Mouse (Mus musculus) heart, postnatal 0 days (tissue): ENCODE results near the gene Gm14226. TPM values are rescaled to one million over a fixed set of nuclear protein-coding genes. Genes with fewer than 3 reads are reported as not detected.
"Not testable (repeated sequence)": the region's sequence is repeated elsewhere in the genome, so short reads cannot be mapped to it uniquely, and the experiment has no call there.

Experiments
- ATAC-seq: fragments of 200-750 bp; cut with Nextera tagmentation; 2 replicates; pipeline ENCODE4 v1.8.0; 2017; ENCODE audit warnings: low read depth, moderate number of reproducible peaks, moderate library complexity; ENCODE audit not compliant: insufficient read depth
- DNase-seq: peaks from one replicate; pipeline ENCODE4 v3.0.0-alpha.2; 2016; ENCODE audit warnings: low spot score
- H3K27ac ChIP-seq: fragments of 300-500 bp; sonication (generic); 2 replicates; pipeline ENCODE4 v1.5.1; 2014; ENCODE audit warnings: low read depth, mild to moderate bottlenecking
- H3K27me3 ChIP-seq: fragments of 300-500 bp; sonication (generic); 2 replicates; pipeline ENCODE4 v1.6.1; 2014; ENCODE audit warnings: low read length, mixed read lengths; ENCODE audit not compliant: control insufficient read depth, insufficient read depth
- H3K36me3 ChIP-seq: fragments of 300-500 bp; sonication (generic); replicated peaks from 2 replicates; pipeline ENCODE4 v1.6.1; 2014; ENCODE audit warnings: low read length, mixed read lengths; ENCODE audit not compliant: control insufficient read depth, insufficient read depth
- H3K4me1 ChIP-seq: fragments of 300-500 bp; sonication (generic); 2 replicates; pipeline ENCODE4 v1.6.1; 2014; ENCODE audit warnings: antibody characterized with exemption; ENCODE audit not compliant: control insufficient read depth, insufficient read depth
- H3K4me2 ChIP-seq: fragments of 300-500 bp; sonication (generic); 2 replicates; pipeline ENCODE4 v1.6.1; 2014; ENCODE audit warnings: low read depth, mild to moderate bottlenecking, low read length, moderate library complexity
- H3K4me3 ChIP-seq: fragments of 300-500 bp; sonication (generic); 2 replicates; pipeline ENCODE4 v1.5.1; 2014; ENCODE audit warnings: low read depth, low read length
- H3K9ac ChIP-seq: fragments of 300-500 bp; sonication (generic); replicated peaks from 2 replicates; pipeline ENCODE4 v1.6.1; 2014; ENCODE audit warnings: low read depth, low read length, mixed read lengths
- H3K9me3 ChIP-seq: fragments of 300-500 bp; sonication (generic); replicated peaks from 2 replicates; pipeline ENCODE4 v1.6.1; 2016; ENCODE audit warnings: low read length; ENCODE audit not compliant: control insufficient read depth
- CTCF ChIP-seq: IDR thresholded peaks from 2 replicates; pipeline ENCODE4 v1.5.1; 2016; ENCODE audit warnings: antibody characterized with exemption, control low read depth, low read depth
- EP300 ChIP-seq: IDR thresholded peaks from 2 replicates; pipeline ENCODE4 v1.6.1; 2016; ENCODE audit warnings: antibody characterized with exemption, low read depth
- WGBS: fragments of 180-500 bp; shearing (Covaris S2); extraction: QIAGEN DNeasy Blood & Tissue Kit; methylation state at CpG from one replicate; pipeline ENCODE4 v1.1.7; 2014; 5-methylcytosine and 5-hydroxymethylcytosine counted together
- polyA plus RNA-seq: library from polyadenylated mRNA; unstranded; fragments of >200 nt; fragmentation: Nextera tagmentation; extraction: Ambion mirVana; gene quantifications from 2 replicates; pipeline ENCODE4 v1.2.1, GENCODE M21; 2015
- total RNA-seq: library from RNA; depleted of rRNA; stranded (reverse); fragments of >200 nt; gene quantifications from 2 replicates; pipeline ENCODE4 v1.2.3, GENCODE M21; 2014; ENCODE audit warnings: low replicate concordance

Gm14226 gene
- total and polyA plus RNA-seq, 2 experiments from 2014 or later, result 0.22 TPM; not detected in 1

- no peak for TF ChIP-seq CTCF
- TF ChIP-seq EP300, result no peak
- Histone ChIP-seq H3K9me3 (no peaks in the 10 kb centered on the region), H3K9ac (peak overlapping the region; percentile 51), H3K36me3 (no peaks in the 10 kb centered on the region), H3K4me2 (peak overlapping the region; percentile 93), H3K27me3 (no peaks in the 10 kb centered on the region), H3K27ac (peak overlapping the region; percentile 79), H3K4me1 (peaks cover 17% of the 10 kb centered on the region; the same call in 1 of the 2 replicates), H3K4me3 (peak overlapping the region; percentile 60)
- ATAC-seq (peak; percentile 92), DNase-seq (peak; percentile 93)
- whole genome bisulfite sequencing, result under 1% methylated on average over 45 of the region's 45 CpGs
Observed at GRCm38 (mm10) chr2:155050504-155051236, 32.6 kb downstream of the Gm14226 start.

GRCm38 (mm10) chr2:155051622-155052351 lies 33.7 kb downstream of the Gm14226 start:
- H3K4me2 ChIP-seq, result peak overlapping the region; percentile 93
- H3K36me3 ChIP-seq, result no peaks in the 10 kb centered on the region
- H3K27me3 ChIP-seq, result no peaks in the 10 kb centered on the region
- no peaks in the 10 kb centered on the region for H3K9me3 ChIP-seq
- peak overlapping the region; percentile 67 for H3K27ac ChIP-seq
- WGBS, result 19% methylated on average over 9 of the region's 9 CpGs
- DNase-seq (no peak), ATAC-seq (no peak)
- peak overlapping the region; percentile 51 for H3K9ac ChIP-seq
- peaks cover 17% of the 10 kb centered on the region; the same call in 1 of the 2 replicates for H3K4me1 ChIP-seq
- H3K4me3 ChIP-seq, result peak overlapping the region; percentile 60
- TF ChIP-seq EP300 (no peak), CTCF (no peak)

- no peaks in the 10 kb centered on the region for H3K36me3 ChIP-seq
- 58% methylated on average over 2 of the region's 2 CpGs for WGBS
- no peak overlapping the region for H3K4me3 ChIP-seq
- H3K27me3 ChIP-seq, result no peaks in the 10 kb centered on the region
- peak; percentile 17 for DNase-seq
- no peak overlapping the region for H3K9ac ChIP-seq
- H3K9me3 ChIP-seq, result no peaks in the 10 kb centered on the region
- H3K4me1 ChIP-seq, result peaks cover 17% of the 10 kb centered on the region; the same call in 1 of the 2 replicates
- H3K4me2 ChIP-seq, result no peak overlapping the region
- peak; percentile 7; the same call in 1 of the 2 replicates for ATAC-seq
- TF ChIP-seq EP300, result peak; percentile 81
- TF ChIP-seq CTCF, result no peak
- H3K27ac ChIP-seq, result no peak overlapping the region
Observed at GRCm38 (mm10) chr2:155052681-155053080, 34.6 kb downstream of the Gm14226 start.

DNA sequence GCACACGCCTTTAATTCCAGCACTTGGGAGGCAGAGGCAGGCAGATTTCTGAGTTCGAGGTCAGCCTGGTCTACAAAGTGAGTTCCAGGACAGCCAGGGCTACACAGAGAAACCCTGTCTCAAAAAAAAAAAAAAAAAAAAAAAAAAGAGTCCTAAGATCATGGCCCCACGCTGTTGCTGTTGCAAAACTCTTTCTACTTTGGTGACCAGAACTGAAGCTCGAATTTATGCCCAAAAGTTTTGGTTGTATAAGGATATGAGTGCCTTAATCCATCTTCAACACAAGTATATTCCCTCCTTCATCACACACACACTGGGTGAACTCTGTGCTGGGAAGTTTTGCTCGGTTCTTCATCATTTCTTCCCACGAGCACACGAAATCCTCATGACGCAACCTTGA lies 35.4 kb downstream of the Gm14226 start:
- H3K4me1 ChIP-seq, result peaks cover 17% of the 10 kb centered on the region; the same call in 1 of the 2 replicates
- not testable (repeated sequence) for H3K9me3 ChIP-seq, H3K9ac ChIP-seq, ATAC-seq, H3K4me3 ChIP-seq, H3K27me3 ChIP-seq, H3K36me3 ChIP-seq, H3K27ac ChIP-seq, DNase-seq, H3K4me2 ChIP-seq
- WGBS, result 83% methylated on average over 7 of the region's 8 CpGs

- TF ChIP-seq CTCF, result no peak
- TF ChIP-seq EP300, result no peak
Observed at GRCm38 (mm10) chr2:155054672-155055071, 36.6 kb downstream of the Gm14226 start.

More at GRCm38 (mm10) chr2:155054672-155055071, 36.6 kb downstream of the Gm14226 start:
- Histone ChIP-seq H3K27me3 (no peaks in the 10 kb centered on the region), H3K4me2 (no peak overlapping the region), H3K27ac (no peak overlapping the region), H3K9ac (no peak overlapping the region), H3K9me3 (no peaks in the 10 kb centered on the region), H3K36me3 (peaks cover 7% of the 10 kb centered on the region), H3K4me3 (no peak overlapping the region), H3K4me1 (peaks cover 17% of the 10 kb centered on the region; the same call in 1 of the 2 replicates)
- no peak for ATAC-seq
- 81% methylated on average over 3 of the region's 3 CpGs for WGBS
- no peak for DNase-seq
